Mouse (Mus musculus) heart, embryonic 13.5 days (tissue): ENCODE results near the gene Slc2a1. TPM values are rescaled to one million over a fixed set of nuclear protein-coding genes. Genes with fewer than 3 reads are reported as not detected.

Experiments
- ATAC-seq: fragments of 200-750 bp; cut with Nextera tagmentation; 2 replicates; pipeline ENCODE4 v1.8.0; 2017; ENCODE audit warnings: moderate TSS enrichment; ENCODE audit not compliant: insufficient number of reproducible peaks, low FRiP score, low TSS enrichment; ENCODE audit errors: extremely low read depth
- H3K27ac ChIP-seq: fragments of 300-500 bp; sonication (generic); replicated peaks from 2 replicates; pipeline ENCODE4 v1.5.1; 2015; ENCODE audit warnings: moderate library complexity, mild to moderate bottlenecking, inconsistent platforms
- H3K27me3 ChIP-seq: fragments of 300-500 bp; sonication (generic); replicated peaks from 2 replicates; pipeline ENCODE4 v1.6.1; 2015; ENCODE audit warnings: mild to moderate bottlenecking, inconsistent platforms
- H3K36me3 ChIP-seq: fragments of 300-500 bp; sonication (generic); 2 replicates; pipeline ENCODE4 v1.6.1; 2015; ENCODE audit warnings: mild to moderate bottlenecking, inconsistent platforms
- H3K4me1 ChIP-seq: fragments of 300-500 bp; sonication (generic); 2 replicates; pipeline ENCODE4 v1.6.1; 2015; ENCODE audit warnings: inconsistent platforms
- H3K4me2 ChIP-seq: fragments of 300-500 bp; sonication (generic); 2 replicates; pipeline ENCODE4 v1.6.1; 2015; ENCODE audit warnings: inconsistent platforms, mild to moderate bottlenecking, moderate library complexity
- H3K4me3 ChIP-seq: fragments of 300-500 bp; sonication (generic); 2 replicates; pipeline ENCODE4 v1.5.1; 2015; ENCODE audit warnings: moderate library complexity, mild to moderate bottlenecking, inconsistent platforms
- H3K9ac ChIP-seq: fragments of 300-500 bp; sonication (generic); 2 replicates; pipeline ENCODE4 v1.6.1; 2015; ENCODE audit warnings: inconsistent platforms, mild to moderate bottlenecking, moderate library complexity
- H3K9me3 ChIP-seq: fragments of 300-500 bp; sonication (generic); 2 replicates; pipeline ENCODE4 v1.6.1; 2016; ENCODE audit warnings: inconsistent platforms
- WGBS: fragments of 180-500 bp; shearing (Covaris S2); methylation state at CpG from one replicate; pipeline ENCODE4 v1.1.7; 2015; ENCODE audit warnings: mixed read lengths; 5-methylcytosine and 5-hydroxymethylcytosine counted together
- polyA plus RNA-seq: library from polyadenylated mRNA; unstranded; fragments of >200 nt; fragmentation: Nextera tagmentation; extraction: Ambion mirVana; gene quantifications from 2 replicates; pipeline ENCODE4 v1.2.1, GENCODE M21; 2015

Gene Slc2a1
- polyA plus RNA-seq, 1 experiment from 2014 or later: 180 TPM

GRCm38 (mm10) chr4:119074596-119074995, 33.9 kb upstream of the Slc2a1 start:
- no peak for ATAC-seq
- Histone ChIP-seq H3K36me3 (no peaks in the 10 kb centered on the region), H3K4me2 (no peak overlapping the region), H3K9me3 (no peaks in the 10 kb centered on the region), H3K9ac (no peak overlapping the region), H3K4me1 (peaks cover 66% of the 10 kb centered on the region), H3K27ac (no peak overlapping the region), H3K27me3 (peaks cover 25% of the 10 kb centered on the region; the same call in 1 of the 2 replicates), H3K4me3 (no peak overlapping the region)
- 33% methylated on average over 6 of the region's 6 CpGs for WGBS

GRCm38 (mm10) chr4:119075273-119075672, 33.2 kb upstream of the Slc2a1 start:
- 65% methylated on average over 7 of the region's 7 CpGs for WGBS
- Histone ChIP-seq H3K4me2 (no peak overlapping the region), H3K4me1 (peaks cover 59% of the 10 kb centered on the region), H3K27ac (no peak overlapping the region), H3K36me3 (no peaks in the 10 kb centered on the region), H3K9me3 (no peaks in the 10 kb centered on the region), H3K4me3 (no peak overlapping the region), H3K9ac (no peak overlapping the region), H3K27me3 (peaks cover 21% of the 10 kb centered on the region; the same call in 1 of the 2 replicates)
- ATAC-seq: no peak

GRCm38 (mm10) chr4:119076336-119076735, 32.2 kb upstream of the Slc2a1 start:
- H3K4me2 ChIP-seq: peak overlapping the region; percentile 19
- peaks cover 48% of the 10 kb centered on the region for H3K4me1 ChIP-seq
- ATAC-seq: no peak
- no peaks in the 10 kb centered on the region for H3K36me3 ChIP-seq
- peak overlapping the region; percentile 71 for H3K27ac ChIP-seq
- H3K9me3 ChIP-seq: no peaks in the 10 kb centered on the region
- no peak overlapping the region for H3K4me3 ChIP-seq
- H3K9ac ChIP-seq: 0 out of 2 replicates have a peak overlapping the region, but pooled peaks have one; percentile 2
- H3K27me3 ChIP-seq: peaks cover 19% of the 10 kb centered on the region; the same call in 1 of the 2 replicates
- WGBS: 41% methylated on average over 11 of the region's 11 CpGs

GRCm38 (mm10) chr4:119077084-119077682, 31.3 kb upstream of the Slc2a1 start:
- H3K9ac ChIP-seq: peak overlapping the region; percentile 60
- H3K4me3 ChIP-seq: no peak overlapping the region
- no peaks in the 10 kb centered on the region for H3K9me3 ChIP-seq
- peak overlapping the region; percentile 19 for H3K4me2 ChIP-seq
- H3K4me1 ChIP-seq: peaks cover 40% of the 10 kb centered on the region
- peaks cover 15% of the 10 kb centered on the region; the same call in 1 of the 2 replicates for H3K27me3 ChIP-seq
- peak overlapping the region; percentile 71 for H3K27ac ChIP-seq
- no peaks in the 10 kb centered on the region for H3K36me3 ChIP-seq
- ATAC-seq: no peak
- 25% methylated on average over 13 of the region's 13 CpGs for WGBS

- no peak overlapping the region for H3K4me3 ChIP-seq
- no peak overlapping the region for H3K9ac ChIP-seq
- ATAC-seq: no peak
- H3K27me3 ChIP-seq: no peaks in the 10 kb centered on the region
- H3K27ac ChIP-seq: no peak overlapping the region
- H3K36me3 ChIP-seq: no peaks in the 10 kb centered on the region
- H3K4me2 ChIP-seq: no peak overlapping the region
- H3K4me1 ChIP-seq: peaks cover 31% of the 10 kb centered on the region
- no peaks in the 10 kb centered on the region for H3K9me3 ChIP-seq
- WGBS: 80% methylated on average over 6 of the region's 6 CpGs
Observed at GRCm38 (mm10) chr4:119079928-119080327, 28.6 kb upstream of the Slc2a1 start.

- Histone ChIP-seq H3K36me3 (no peaks in the 10 kb centered on the region), H3K9me3 (no peaks in the 10 kb centered on the region), H3K9ac (no peak overlapping the region), H3K27me3 (no peaks in the 10 kb centered on the region), H3K4me1 (peaks cover 9% of the 10 kb centered on the region), H3K4me3 (no peak overlapping the region), H3K27ac (no peak overlapping the region; the same call in 1 of the 2 replicates), H3K4me2 (no peak overlapping the region)
- no peak for ATAC-seq
- 32% methylated on average over 3 of the region's 3 CpGs for WGBS
Observed at GRCm38 (mm10) chr4:119082740-119083231, 25.7 kb upstream of the Slc2a1 start.

- no peaks in the 10 kb centered on the region for H3K27me3 ChIP-seq
- no peak overlapping the region for H3K4me3 ChIP-seq
- 51% methylated on average over 2 of the region's 2 CpGs for WGBS
- H3K27ac ChIP-seq: no peak overlapping the region
- no peak overlapping the region for H3K4me2 ChIP-seq
- no peak for ATAC-seq
- H3K9me3 ChIP-seq: no peaks in the 10 kb centered on the region
- no peaks in the 10 kb centered on the region for H3K36me3 ChIP-seq
- no peaks in the 10 kb centered on the region for H3K4me1 ChIP-seq
- H3K9ac ChIP-seq: no peak overlapping the region
Observed at GRCm38 (mm10) chr4:119088424-119088823, 20.1 kb upstream of the Slc2a1 start.

- H3K27me3 ChIP-seq: 0 out of 2 replicates have a peak, but pooled peaks cover 7% of the 10 kb centered on the region
- H3K9ac ChIP-seq: no peak overlapping the region
- H3K9me3 ChIP-seq: no peaks in the 10 kb centered on the region
- H3K27ac ChIP-seq: no peak overlapping the region
- ATAC-seq: no peak
- no peak overlapping the region for H3K4me2 ChIP-seq
- H3K36me3 ChIP-seq: no peaks in the 10 kb centered on the region
- H3K4me3 ChIP-seq: no peak overlapping the region
- 74% methylated on average over 7 of the region's 7 CpGs for WGBS
- H3K4me1 ChIP-seq: peaks cover 21% of the 10 kb centered on the region
Observed at GRCm38 (mm10) chr4:119093890-119094289, 14.6 kb upstream of the Slc2a1 start.

- no peak for ATAC-seq
- Histone ChIP-seq H3K9ac (no peak overlapping the region), H3K4me3 (no peak overlapping the region), H3K27me3 (0 out of 2 replicates have a peak, but pooled peaks cover 7% of the 10 kb centered on the region), H3K9me3 (no peaks in the 10 kb centered on the region), H3K36me3 (no peaks in the 10 kb centered on the region), H3K4me1 (peaks cover 21% of the 10 kb centered on the region), H3K27ac (no peak overlapping the region), H3K4me2 (no peak overlapping the region)
- WGBS: 44% methylated on average over 4 of the region's 4 CpGs
Observed at GRCm38 (mm10) chr4:119094987-119095386, 13.5 kb upstream of the Slc2a1 start.

GRCm38 (mm10) chr4:119096401-119096800, 12.1 kb upstream of the Slc2a1 start:
- Histone ChIP-seq H3K4me1 (peaks cover 21% of the 10 kb centered on the region), H3K4me2 (no peak overlapping the region), H3K9me3 (no peaks in the 10 kb centered on the region), H3K36me3 (no peaks in the 10 kb centered on the region), H3K9ac (peak overlapping the region; percentile 33; the same call in 1 of the 2 replicates), H3K27ac (no peak overlapping the region), H3K4me3 (no peak overlapping the region), H3K27me3 (0 out of 2 replicates have a peak, but pooled peaks cover 7% of the 10 kb centered on the region)
- ATAC-seq: no peak
- WGBS: 45% methylated on average over 3 of the region's 3 CpGs

- Histone ChIP-seq H3K27ac (no peak overlapping the region), H3K9ac (no peak overlapping the region), H3K4me3 (no peak overlapping the region), H3K27me3 (0 out of 2 replicates have a peak, but pooled peaks cover 7% of the 10 kb centered on the region), H3K4me2 (no peak overlapping the region), H3K4me1 (peaks cover 26% of the 10 kb centered on the region), H3K9me3 (no peaks in the 10 kb centered on the region), H3K36me3 (no peaks in the 10 kb centered on the region)
- 75% methylated on average over 4 of the region's 4 CpGs for WGBS
- ATAC-seq: no peak
Observed at GRCm38 (mm10) chr4:119097421-119097820, 11.1 kb upstream of the Slc2a1 start.
